Mouse (Mus musculus) retina, postnatal 1 day (tissue): ENCODE measurements around the gene Ube2z.
A peak's percentile ranks its signal among the peaks of the same experiment; 100 is the strongest.

Experiments used
- DNase-seq: peaks from one replicate; pipeline ENCODE4 v3.0.0-alpha.2; 2012

The Ube2z gene

DNA sequence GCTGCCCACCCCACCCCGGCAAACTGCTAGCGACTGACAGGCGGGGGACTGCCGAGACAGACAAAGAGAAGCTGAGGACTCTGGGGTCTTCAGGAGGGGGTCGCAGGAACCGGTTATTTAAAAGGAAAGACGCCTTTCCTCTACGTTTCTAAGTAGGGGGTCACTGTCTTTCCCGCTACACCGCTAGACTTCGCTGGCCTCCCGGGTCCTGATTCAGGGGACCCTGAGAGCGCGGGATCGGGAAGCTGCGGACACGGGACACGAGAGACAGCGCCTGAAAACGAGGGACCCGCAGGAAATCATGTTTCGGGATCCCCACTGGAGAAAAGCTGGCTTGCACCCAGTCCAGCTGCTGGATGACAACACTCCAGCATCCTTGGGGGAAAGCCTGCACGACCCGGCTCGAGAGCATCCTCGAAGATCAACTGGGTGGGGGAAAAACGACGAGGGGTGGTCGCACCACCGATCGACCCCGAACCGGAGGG lies 58.8 kb downstream of the Ube2z start:
- peak; percentile 71 for DNase-seq

- DNase-seq, result peak; percentile 81
Measured at GRCm38 (mm10) chr11:96005403-96006271, 59.6 kb downstream of the Ube2z start, which contains the start of gene Igf2bp1. Igf2bp1 (minus strand) TSS chr11:96005940.

- DNase-seq, result peak; percentile 74
Measured at GRCm38 (mm10) chr11:96004793-96005402, 60.3 kb downstream of the Ube2z start.

- peak; percentile 44 for DNase-seq
Measured at GRCm38 (mm10) chr11:96003969-96004792, 61.0 kb downstream of the Ube2z start.

GRCm38 (mm10) chr11:96003100-96003900 lies 61.9 kb downstream of the Ube2z start:
- peak; percentile 71 for DNase-seq
